Mouse (Mus musculus): ENCODE measurements at regions not wholly inside any gene's neighbourhood (a gene's known extent, or its start where the extent isn't known, plus 50 kb on each side); places are given as distances from the start of the nearest gene placed in this dataset.

- DNase-seq: no peak
- intact Hi-C loops (cut with DNase I): loop anchor here (2.0 to 5.0 kb wide), 4 partner anchors 52 to 666 kb away; no protein-coding TSS in a partner anchor
These were observed 58.4 kb upstream of the Pced1b start for GRCm38 (mm10) chr15:97188545-97188944.

- intact Hi-C loops (cut with DNase I): loop anchor here (2.0 to 5.0 kb wide), 4 partner anchors 51 to 666 kb away; no protein-coding TSS in a partner anchor
- DNase-seq: no peak
These were observed 59.1 kb upstream of the Pced1b start for GRCm38 (mm10) chr15:97187831-97188230.

- DNase-seq: no peak
- intact Hi-C loops (cut with DNase I): loop anchor here (5.0 kb wide), 2 partner anchors 239 to 664 kb away; no protein-coding TSS in a partner anchor
These were observed 60.9 kb upstream of the Pced1b start for GRCm38 (mm10) chr15:97186034-97186433.

- peak; percentile 26 to 46 for DNase-seq
- intact Hi-C loops (cut with DNase I): no loop called here
These were observed 64.3 kb upstream of the Pced1b start for GRCm38 (mm10) chr15:97182617-97183038.

DNA sequence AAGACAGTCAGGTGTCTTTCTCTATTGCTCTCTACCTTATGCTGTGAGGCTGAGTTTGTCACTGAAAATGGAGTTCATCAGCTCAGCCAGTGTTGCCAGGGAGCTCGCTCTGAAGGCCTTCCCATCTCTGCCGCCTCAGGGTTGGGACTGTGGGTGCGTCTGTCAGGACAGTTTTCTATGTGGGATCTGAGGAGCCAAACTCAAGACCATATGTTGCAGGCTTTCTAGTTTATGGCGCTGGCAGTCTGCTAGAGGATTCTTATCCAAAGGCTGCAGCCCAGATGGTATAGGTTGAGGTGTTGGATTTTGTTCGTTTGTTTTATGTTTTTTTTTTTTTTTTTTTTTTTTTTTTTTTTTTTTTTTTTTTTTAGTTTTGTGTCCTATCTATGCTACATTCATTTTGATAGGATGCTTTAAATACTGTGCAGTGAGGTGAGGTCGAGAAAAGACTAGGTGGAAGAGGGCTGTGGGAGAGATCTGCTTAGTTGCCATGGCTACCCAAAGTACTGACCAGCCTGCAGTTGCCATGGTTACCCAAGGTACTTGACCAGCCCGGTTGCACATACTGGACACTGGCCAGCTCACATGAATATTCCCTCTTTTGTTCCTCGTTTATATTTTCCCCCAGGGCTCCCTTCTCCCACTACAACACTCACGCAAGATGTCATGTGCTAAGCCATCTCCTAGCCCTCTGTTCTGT lies 65.8 kb upstream of the Pced1b start:
- no peak for DNase-seq
- intact Hi-C loops (cut with DNase I): no loop called here

- no peak for DNase-seq
- intact Hi-C loops (cut with DNase I): no loop called here
These were observed 68.6 kb upstream of the Pced1b start for GRCm38 (mm10) chr15:97178286-97178685.

DNA sequence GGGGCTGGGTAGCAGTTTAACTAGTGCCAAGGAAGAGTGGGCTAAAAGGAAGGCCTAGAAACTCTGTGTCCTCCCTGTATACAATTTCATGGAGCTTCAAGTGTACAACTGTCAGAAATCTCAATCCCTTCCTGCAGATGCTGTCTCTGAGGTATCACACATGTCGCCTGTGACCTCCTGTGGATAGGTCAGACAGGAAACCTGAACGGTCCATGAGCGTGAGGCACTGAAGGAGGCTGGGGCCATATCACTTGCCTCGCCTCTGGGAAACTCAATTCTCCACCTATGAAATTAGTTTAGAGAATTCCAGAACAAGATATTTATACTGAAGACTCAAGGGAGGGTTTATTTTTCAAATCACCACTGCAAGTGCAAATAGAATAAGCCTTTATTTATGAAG lies 69.1 kb upstream of the Pced1b start:
- intact Hi-C loops (cut with DNase I): no loop called here
- no peak for DNase-seq

GRCm38 (mm10) chr15:97174989-97175388 lies 71.9 kb upstream of the Pced1b start:
- intact Hi-C loops (cut with DNase I): no loop called here
- no peak for DNase-seq

DNA sequence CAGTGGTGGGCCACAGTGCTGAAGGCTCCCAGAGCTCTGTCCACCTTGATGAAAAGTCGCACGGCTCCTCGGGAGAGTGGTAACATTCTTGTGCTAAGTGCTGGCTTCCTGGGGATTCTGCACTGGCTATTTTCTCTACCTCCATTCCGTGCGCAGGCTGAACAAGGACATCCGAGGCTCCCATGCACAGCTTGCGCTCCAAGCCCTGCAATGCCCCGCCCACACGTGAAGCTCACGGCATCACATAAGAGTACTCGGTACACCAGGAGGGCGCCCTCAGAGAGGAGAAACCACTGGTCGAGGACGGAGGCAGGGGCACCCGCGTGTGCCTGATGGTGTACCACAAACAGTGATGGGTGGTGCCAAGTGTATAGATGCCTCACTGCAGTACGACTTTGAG lies 73.7 kb upstream of the Pced1b start:
- DNase-seq: no peak
- intact Hi-C loops (cut with DNase I): no loop called here

GRCm38 (mm10) chr15:97170074-97170473 lies 76.8 kb upstream of the Pced1b start:
- intact Hi-C loops (cut with DNase I): no loop called here
- DNase-seq: peak; percentile 63 to 81

GRCm38 (mm10) chr15:97169381-97169780 lies 77.5 kb upstream of the Pced1b start:
- intact Hi-C loops (cut with DNase I): no loop called here
- peak; percentile 13 to 35 for DNase-seq

DNA sequence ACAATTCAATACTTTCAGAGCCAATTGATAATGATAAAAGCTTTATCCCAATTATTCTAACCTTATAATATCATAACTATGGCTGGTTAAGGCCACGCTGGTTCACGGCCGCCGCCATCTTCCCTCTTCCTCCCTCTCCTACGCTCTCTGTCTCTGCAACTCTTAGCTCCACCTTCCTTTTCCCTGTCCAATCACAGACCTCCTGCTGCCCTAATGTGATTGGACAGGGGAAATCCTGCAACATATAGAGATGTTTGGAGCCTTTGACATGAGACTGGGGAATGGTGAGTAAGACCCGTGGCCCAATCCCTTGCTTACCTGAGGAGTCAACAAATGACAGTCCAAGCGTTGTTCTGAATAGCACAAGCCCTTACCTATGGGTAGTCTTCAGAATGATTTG lies 79.8 kb upstream of the Pced1b start:
- no peak for DNase-seq
- intact Hi-C loops (cut with DNase I): no loop called here

- no peak for DNase-seq
These were observed 82.3 kb upstream of the Pced1b start for GRCm38 (mm10) chr15:97164616-97165015.

DNA sequence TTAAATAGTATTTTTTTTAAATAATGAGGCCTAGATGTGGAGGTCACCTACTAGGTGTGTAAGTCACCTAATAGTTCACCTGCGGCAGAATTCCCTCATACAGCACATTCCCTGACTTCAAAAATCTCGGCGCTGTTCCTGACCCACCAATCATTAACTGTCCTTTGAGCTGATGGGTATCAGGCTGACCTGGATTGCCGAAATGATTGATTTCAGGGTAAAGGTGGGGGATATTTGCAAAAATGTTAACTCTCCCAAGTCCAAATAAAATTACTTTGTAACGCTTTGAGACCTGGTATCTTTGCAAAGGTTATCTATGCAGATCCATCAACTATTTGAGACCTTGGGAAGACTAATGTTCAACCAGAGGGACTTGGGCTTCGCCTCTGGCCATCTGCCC lies 82.9 kb upstream of the Pced1b start:
- no peak for DNase-seq
- intact Hi-C loops (cut with DNase I): no loop called here

More at GRCm38 (mm10) chr15:97164616-97165015, 82.3 kb upstream of the Pced1b start:
- intact Hi-C loops (cut with DNase I): no loop called here

- DNase-seq: no peak
- intact Hi-C loops (cut with DNase I): no loop called here
These were observed 83.8 kb upstream of the Pced1b start for GRCm38 (mm10) chr15:97163090-97163489.

GRCm38 (mm10) chr15:97162305-97162704 lies 84.6 kb upstream of the Pced1b start:
- intact Hi-C loops (cut with DNase I): no loop called here
- no peak for DNase-seq

- intact Hi-C loops (cut with DNase I): no loop called here
- no peak for DNase-seq
These were observed 85.4 kb upstream of the Pced1b start for GRCm38 (mm10) chr15:97161530-97161929.

DNA sequence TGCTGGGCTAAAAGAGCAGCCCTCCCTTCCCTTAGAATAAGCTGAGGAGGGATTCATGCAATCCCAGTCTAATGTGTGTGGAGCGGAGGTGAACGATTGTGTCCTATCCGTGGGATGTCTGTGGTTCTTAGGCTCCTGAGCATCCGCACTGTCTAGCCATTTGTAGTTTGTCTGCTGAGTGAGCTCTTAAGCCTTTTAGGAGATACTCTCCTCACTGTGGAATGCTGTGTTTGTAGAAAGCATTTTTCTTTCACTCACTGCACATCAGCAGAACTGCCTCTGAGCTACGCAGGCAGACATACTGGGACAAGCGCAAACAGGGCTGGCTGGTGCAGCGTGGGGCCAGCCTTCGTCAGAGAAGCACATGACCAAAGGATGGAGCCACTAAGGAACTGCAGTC lies 94.6 kb upstream of the Pced1b start:
- DNase-seq: no peak
- intact Hi-C loops (cut with DNase I): no loop called here

DNA sequence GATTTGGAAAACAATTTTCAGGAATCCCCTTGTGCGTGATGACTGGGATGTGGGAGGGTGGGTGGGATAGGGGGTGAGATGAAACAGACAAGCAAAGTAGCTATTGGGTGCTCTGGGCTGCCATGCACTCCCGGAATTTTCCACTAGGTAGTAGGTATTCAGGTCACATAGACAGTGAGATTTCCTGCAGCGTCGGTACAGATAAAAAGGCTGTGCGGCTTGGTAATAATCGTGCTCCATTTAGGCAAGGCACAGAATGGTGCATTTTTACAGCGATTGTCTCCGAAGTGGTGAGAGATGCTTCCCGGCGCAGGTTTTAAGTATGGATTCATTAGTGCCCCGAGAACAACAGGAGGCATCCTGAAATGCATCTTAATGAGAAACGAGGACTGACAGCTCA lies 95.1 kb upstream of the Pced1b start:
- intact Hi-C loops (cut with DNase I): no loop called here
- no peak for DNase-seq

DNA sequence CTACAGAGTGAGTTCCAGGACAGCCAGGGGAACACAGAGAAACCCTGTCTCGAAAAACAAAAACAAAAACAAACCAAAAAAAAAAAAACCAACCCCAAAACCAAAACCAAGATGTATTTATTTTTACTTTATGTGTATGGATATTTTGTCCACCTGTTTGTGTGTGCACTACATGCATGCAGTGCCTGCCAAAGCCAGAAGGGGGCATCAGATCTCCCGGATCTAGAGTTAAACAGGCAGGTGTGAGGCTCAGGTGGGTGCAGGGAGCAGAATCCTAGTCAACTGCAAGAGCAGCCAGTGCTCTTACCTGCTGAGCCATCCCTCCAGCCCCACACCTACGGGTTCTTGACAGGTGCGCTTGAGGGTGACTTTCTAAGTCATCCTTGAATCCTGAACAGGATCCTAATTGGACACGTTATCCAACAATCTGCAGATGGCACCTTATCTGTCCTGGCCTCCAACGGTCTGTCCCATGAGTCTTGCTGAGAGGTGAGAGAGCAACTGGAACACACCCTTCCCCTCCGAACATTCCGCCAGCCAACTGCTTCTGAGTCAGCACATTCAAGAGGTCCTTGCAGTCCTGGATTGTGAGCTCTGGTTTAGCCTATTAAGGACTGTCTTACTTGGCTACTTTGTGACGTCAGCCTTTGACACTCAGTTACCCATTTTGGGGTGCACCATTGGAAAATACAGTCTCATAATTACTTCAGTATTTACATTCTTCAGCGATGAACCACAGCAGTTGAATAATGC lies 95.4 kb upstream of the Slc38a4 start:
- DNase-seq: no peak
- intact Hi-C loops (cut with DNase I): no loop called here

GRCm38 (mm10) chr15:97141958-97142357 lies 86.2 kb upstream of the Slc38a4 start:
- no peak for DNase-seq
- intact Hi-C loops (cut with DNase I): no loop called here

GRCm38 (mm10) chr15:97138265-97138664 lies 82.5 kb upstream of the Slc38a4 start:
- intact Hi-C loops (cut with DNase I): loop anchor here (5.0 kb wide), 1 partner anchor 186 kb away; no protein-coding TSS in a partner anchor
- DNase-seq: no peak

Data from heart, postnatal 10 days (tissue).